Mouse (Mus musculus) CH12.LX (cell line): ENCODE data around the gene Nhlrc1. TPM values are rescaled to one million over a fixed set of nuclear protein-coding genes. Genes with fewer than 3 reads are reported as not detected.

Source experiments
- DNase-seq: peaks from one replicate; pipeline ENCODE4 v3.0.0-alpha.2; 2013; ENCODE audit errors: extremely low read depth
- H3K27ac ChIP-seq: 2 replicates; pipeline ENCODE4 v1.5.1; 2012; ENCODE audit warnings: low read depth, mild to moderate bottlenecking, control low read depth, moderate library complexity; ENCODE audit not compliant: insufficient read depth
- H3K27me3 ChIP-seq: replicated peaks from 2 replicates; pipeline ENCODE3; 2012; ENCODE audit warnings: inconsistent platforms
- H3K36me3 ChIP-seq, 2 experiments: replicated peaks in 1 of 2; 2 replicates each; pipeline versions ENCODE3 to v1.6.1; 2012; ENCODE audit warnings: inconsistent platforms in 1 of 2, low read length in 1 of 2, mild to moderate bottlenecking in 1 of 2, mixed read lengths in 1 of 2, moderate library complexity in 1 of 2; ENCODE audit not compliant: control insufficient read depth in 1 of 2, insufficient read depth in 1 of 2
- H3K4me1 ChIP-seq, 2 experiments: 2 replicates each; pipeline ENCODE4 v1.6.1; 2012; ENCODE audit warnings: inconsistent platforms in 1 of 2, moderate library complexity in 1 of 2; ENCODE audit not compliant: insufficient read depth in 2 of 2, control insufficient read depth in 1 of 2
- H3K4me2 ChIP-seq: 2 replicates; pipeline ENCODE4 v1.6.1; 2012; ENCODE audit warnings: low read depth, mild to moderate bottlenecking, control low read depth; ENCODE audit not compliant: poor library complexity, insufficient read depth, severe bottlenecking
- H3K4me3 ChIP-seq, 3 experiments: fragments of 150-350 bp in 1 of 3; sonication (generic) in 1 of 3; replicated peaks in 1 of 3; 2 replicates each; pipeline versions ENCODE3 to v1.5.1; 2011 to 2012; ENCODE audit warnings: low read depth in 2 of 3, low read length in 2 of 3, mild to moderate bottlenecking in 2 of 3, moderate library complexity in 2 of 3, control low read depth in 1 of 3, improper control_type of control experiment in 1 of 3, inconsistent platforms in 1 of 3, mixed read lengths in 1 of 3; ENCODE audit not compliant: poor library complexity in 1 of 3
- H3K79me2 ChIP-seq: replicated peaks from 2 replicates; pipeline ENCODE4 v1.6.1; 2012; ENCODE audit warnings: mild to moderate bottlenecking, moderate library complexity; ENCODE audit not compliant: control insufficient read depth, poor library complexity, insufficient read depth, severe bottlenecking; ENCODE audit errors: extremely low read depth
- H3K9ac ChIP-seq: 2 replicates; pipeline ENCODE4 v1.6.1; 2012; ENCODE audit warnings: low read depth, mild to moderate bottlenecking, control low read depth, moderate library complexity; ENCODE audit not compliant: insufficient read depth
- H3K9me3 ChIP-seq: replicated peaks from 2 replicates; pipeline ENCODE3; 2012; ENCODE audit warnings: low read length, inconsistent platforms, mixed read lengths
- BHLHE40 ChIP-seq: IDR thresholded peaks from 2 replicates; pipeline ENCODE4 v1.6.1; 2011; ENCODE audit warnings: mild to moderate bottlenecking, low read depth, low read length, improper control_type of control experiment
- CHD1 ChIP-seq: IDR thresholded peaks from 2 replicates; pipeline ENCODE4 v1.6.1; 2012; ENCODE audit warnings: low read depth, low read length, improper control_type of control experiment, inconsistent platforms
- CHD2 ChIP-seq: IDR thresholded peaks from 2 replicates; pipeline ENCODE4 v1.6.1; 2011; ENCODE audit warnings: low read length, improper control_type of control experiment
- ELF1 ChIP-seq: IDR thresholded peaks from 2 replicates; pipeline ENCODE4 v1.6.1; 2014; ENCODE audit warnings: low read depth, mild to moderate bottlenecking, inconsistent platforms, low read length, improper control_type of control experiment
- ETS1 ChIP-seq: conservative IDR thresholded peaks from 2 replicates; pipeline ENCODE4 v1.6.1; 2012; ENCODE audit warnings: low read depth, mild to moderate bottlenecking, inconsistent platforms, low read length, improper control_type of control experiment, moderate library complexity
- HCFC1 ChIP-seq: IDR thresholded peaks from 2 replicates; pipeline ENCODE4 v1.6.1; 2012; ENCODE audit warnings: low read depth, mild to moderate bottlenecking, inconsistent platforms, low read length, improper control_type of control experiment
- IRF4 ChIP-seq: IDR thresholded peaks from 2 replicates; pipeline ENCODE4 v1.6.1; 2014; ENCODE audit warnings: low read depth, mild to moderate bottlenecking, inconsistent platforms, low read length, improper control_type of control experiment
- MAZ ChIP-seq: IDR thresholded peaks from 2 replicates; pipeline ENCODE4 v1.6.1; 2012; ENCODE audit warnings: low read depth, mild to moderate bottlenecking, inconsistent platforms, low read length, improper control_type of control experiment, moderate library complexity
- PAX5 ChIP-seq: IDR thresholded peaks from 2 replicates; pipeline ENCODE4 v1.6.1; 2012; ENCODE audit warnings: low read length, inconsistent platforms, mixed read lengths
- POLR2AphosphoS2 ChIP-seq: IDR thresholded peaks from 2 replicates; pipeline ENCODE4 v1.6.1; 2011; ENCODE audit warnings: low read depth, low read length, improper control_type of control experiment
- RAD21 ChIP-seq: IDR thresholded peaks from 2 replicates; pipeline ENCODE4 v1.6.1; 2011; ENCODE audit warnings: low read depth, mild to moderate bottlenecking, low read length, improper control_type of control experiment, moderate library complexity
- RCOR1 ChIP-seq: conservative IDR thresholded peaks from 2 replicates; pipeline ENCODE4 v1.6.1; 2012; ENCODE audit warnings: low read depth, mild to moderate bottlenecking, inconsistent platforms, low read length, improper control_type of control experiment
- SIN3A ChIP-seq: IDR thresholded peaks from 2 replicates; pipeline ENCODE4 v1.6.1; 2012; ENCODE audit warnings: low read length, improper control_type of control experiment, inconsistent platforms
- UBTF ChIP-seq: IDR thresholded peaks from 2 replicates; pipeline ENCODE4 v1.6.1; 2012; ENCODE audit warnings: low read depth, mild to moderate bottlenecking, inconsistent platforms, low read length, improper control_type of control experiment, moderate library complexity
- USF2 ChIP-seq: conservative IDR thresholded peaks from 2 replicates; pipeline ENCODE4 v1.6.1; 2011; ENCODE audit warnings: low read depth, low read length, improper control_type of control experiment
- ZKSCAN1 ChIP-seq: IDR thresholded peaks from 2 replicates; pipeline ENCODE4 v1.6.1; 2012; ENCODE audit warnings: low read depth, inconsistent platforms, low read length, improper control_type of control experiment, borderline replicate concordance
- ZMIZ1 ChIP-seq: IDR thresholded peaks from 2 replicates; pipeline ENCODE4 v1.6.1; 2012; ENCODE audit warnings: low read depth, mild to moderate bottlenecking, inconsistent platforms, low read length, improper control_type of control experiment
- ZNF384 ChIP-seq: IDR thresholded peaks from 2 replicates; pipeline ENCODE4 v1.6.1; 2012; ENCODE audit warnings: low read depth, low read length, improper control_type of control experiment, inconsistent platforms
- dilution Hi-C: fragments of 300-500 bp; cut with MboI; formaldehyde crosslinking; loops from 2 replicates; pipeline ENCODE4 v1.14.3; 2020; ENCODE audit warnings: low sequenced_read_pairs; ENCODE audit not compliant: extremely low pct_unique_long_range_greater_than_20kb, extremely low pct_ligation_motif_present
- in situ Hi-C: fragments of 300-500 bp; cut with MboI; formaldehyde crosslinking; loops from 3 replicates; pipeline ENCODE4 v1.14.3; 2019; ENCODE audit warnings: low sequenced_read_pairs, low pct_ligation_motif_present, low pct_unique_long_range_greater_than_20kb, mixed read lengths
- polyA plus RNA-seq: library from polyadenylated mRNA; unstranded; fragments of >175 nt; gene quantifications from 2 replicates; pipeline ENCODE4 v1.2.1, GENCODE M21; 2012; ENCODE audit warnings: low read depth; ENCODE audit not compliant: insufficient read length
- total RNA-seq, 2 experiments: library from RNA; depleted of rRNA; stranded (reverse); fragments of 300-350 nt in 1 of 2; fragments of >200 nt in 1 of 2; gene quantifications; 2 replicates each; pipeline ENCODE4 v1.2.3; 2012 to 2014

The Nhlrc1 gene
- total and polyA plus RNA-seq, 3 experiments = not detected

DNA sequence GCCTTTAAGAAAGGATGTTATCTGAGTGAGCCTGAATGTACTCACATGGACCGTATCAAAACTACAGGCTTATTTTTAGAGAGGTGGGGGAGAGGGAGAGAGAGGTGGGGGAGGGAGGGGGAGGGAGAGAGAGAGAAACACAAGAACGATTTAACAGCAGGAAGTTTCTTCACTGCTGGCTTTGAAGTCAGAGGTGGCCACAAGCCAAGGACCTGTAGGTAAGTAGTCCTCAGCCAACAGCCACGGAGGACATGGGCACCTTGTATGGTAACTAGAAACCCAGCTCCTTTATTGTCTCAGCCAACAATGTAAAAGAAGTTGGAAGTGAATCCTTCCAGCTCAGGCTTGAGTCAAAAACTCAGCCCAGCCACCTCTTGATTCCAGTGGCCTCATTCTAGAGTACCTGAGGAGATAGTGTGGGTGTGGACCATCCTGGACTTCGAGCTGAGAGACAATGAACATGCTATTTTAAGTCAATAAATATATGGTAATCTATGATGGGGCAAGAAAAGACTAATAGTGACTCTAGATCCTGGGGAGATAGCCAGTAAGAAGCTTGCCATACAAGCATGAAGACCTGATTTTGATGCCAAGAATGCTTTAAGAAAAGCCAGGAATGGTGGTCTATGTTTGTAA lies 24.2 kb downstream of the Nhlrc1 start:
- no peak overlapping the region for H3K4me3 ChIP-seq
- H3K4me2 ChIP-seq = no peak overlapping the region
- H3K27me3 ChIP-seq = no peaks in the 10 kb centered on the region
- no peaks in the 10 kb centered on the region for H3K36me3 ChIP-seq
- no peaks in the 10 kb centered on the region for H3K4me1 ChIP-seq
- no peaks in the 10 kb centered on the region for H3K9me3 ChIP-seq
- no peak for DNase-seq
- no peak overlapping the region for H3K27ac ChIP-seq
- dilution Hi-C loops = no loop called here
- in situ Hi-C loops = no loop called here
- TF ChIP-seq USF2 (no peak), RCOR1 (no peak), CHD1 (no peak), ZNF384 (no peak), MAZ (no peak), PAX5 (no peak)
- no peaks in the 10 kb centered on the region for H3K79me2 ChIP-seq
- no peak overlapping the region for H3K9ac ChIP-seq

DNA sequence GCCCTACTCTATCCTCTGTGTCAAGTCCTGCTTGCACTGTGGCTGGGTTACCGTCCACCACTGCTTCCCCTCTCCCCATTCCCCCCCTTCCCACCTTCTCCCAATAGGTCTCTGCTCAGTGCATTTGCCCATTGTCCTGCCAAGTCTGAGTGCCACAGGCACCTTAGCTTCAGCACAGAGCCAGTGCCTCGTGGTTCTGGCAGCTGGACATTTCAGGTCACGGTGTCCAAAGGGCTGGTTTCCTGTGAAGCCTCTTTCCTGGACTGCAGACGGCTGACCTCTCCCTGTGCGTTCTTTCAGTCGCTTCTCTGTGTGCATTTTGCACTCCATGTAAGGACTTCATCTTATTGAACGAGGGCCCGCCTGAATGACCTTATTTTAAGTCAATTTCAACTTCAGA lies 26.7 kb downstream of the Nhlrc1 start:
- no peaks in the 10 kb centered on the region for H3K9me3 ChIP-seq
- no peaks in the 10 kb centered on the region for H3K79me2 ChIP-seq
- H3K27me3 ChIP-seq = no peaks in the 10 kb centered on the region
- no peak for DNase-seq
- in situ Hi-C loops = no loop called here
- peaks cover 13 to 19% of the 10 kb centered on the region in 2 experiments for H3K4me1 ChIP-seq
- no peak overlapping the region for H3K9ac ChIP-seq
- no peak overlapping the region for H3K4me3 ChIP-seq
- dilution Hi-C loops = no loop called here
- H3K4me2 ChIP-seq = no peak overlapping the region
- no peak overlapping the region for H3K27ac ChIP-seq
- TF ChIP-seq PAX5 (no peak), IRF4 (no peak), BHLHE40 (no peak), ZNF384 (no peak), ZMIZ1 (no peak), POLR2AphosphoS2 (no peak), ETS1 (no peak), HCFC1 (no peak), SIN3A (no peak), UBTF (no peak), CHD2 (no peak), RAD21 (no peak), ZKSCAN1 (no peak), CHD1 (no peak), ELF1 (no peak), USF2 (no peak)
- H3K36me3 ChIP-seq = no peaks in the 10 kb centered on the region
